Mouse (Mus musculus) frontal cortex, postnatal 25 days (tissue): ENCODE results near the gene Tsga13.

Source experiments
- DNase-seq, 2 experiments: peaks; one replicate each; pipeline ENCODE4 v3.0.0; 2022; ENCODE audit warnings: low spot score in 2 of 2

Tsga13 gene

DNA sequence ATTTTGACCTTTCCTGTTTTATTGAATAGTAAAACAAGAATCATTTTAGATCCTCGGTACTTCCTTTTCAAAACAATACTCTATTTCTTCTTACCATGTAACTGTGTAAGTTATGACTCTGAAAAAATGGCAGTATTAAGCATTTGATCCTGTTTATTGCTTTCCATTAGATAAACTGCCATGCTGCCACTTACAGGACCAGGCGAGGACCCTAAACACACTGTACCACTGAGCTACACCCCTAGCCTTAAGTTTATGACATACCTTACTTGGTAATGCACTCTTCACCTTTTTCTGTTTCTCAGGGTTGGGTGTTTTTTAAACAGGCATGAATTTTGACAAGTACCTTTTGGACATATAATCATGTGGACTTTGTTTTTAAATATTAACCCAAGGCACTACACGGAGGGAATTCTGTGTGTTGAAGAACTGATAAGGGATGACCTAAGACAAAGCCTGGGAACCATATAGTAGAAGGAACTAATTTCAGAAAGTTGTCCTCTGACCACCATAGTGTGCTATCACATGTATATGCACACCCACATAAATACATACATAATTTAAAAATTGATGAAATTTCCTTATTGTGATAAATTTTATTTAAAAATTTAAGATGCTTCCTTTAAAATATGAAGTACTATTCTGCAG lies 50.2 kb downstream of the Tsga13 start:
- DNase-seq = no peak

DNA sequence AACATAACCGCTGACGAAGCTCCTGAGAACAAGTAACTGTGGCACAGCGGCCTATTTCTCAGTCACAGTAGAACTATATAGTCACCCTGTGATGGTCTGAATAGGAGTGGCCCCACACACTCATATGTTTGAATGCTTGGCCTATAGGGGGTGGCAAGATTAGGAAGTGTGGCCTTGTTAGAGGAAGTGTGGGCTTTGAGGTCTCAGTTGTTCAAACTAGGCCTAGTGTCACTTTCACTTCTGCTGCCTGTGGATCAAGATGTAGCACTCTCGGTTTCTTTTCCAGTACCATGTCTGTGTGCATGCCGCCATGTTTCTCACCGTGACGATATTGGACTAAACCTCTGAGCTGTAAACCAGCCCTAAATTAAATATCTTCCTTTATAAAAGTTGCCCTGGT lies 59.4 kb downstream of the Tsga13 start:
- DNase-seq = no peak

DNA sequence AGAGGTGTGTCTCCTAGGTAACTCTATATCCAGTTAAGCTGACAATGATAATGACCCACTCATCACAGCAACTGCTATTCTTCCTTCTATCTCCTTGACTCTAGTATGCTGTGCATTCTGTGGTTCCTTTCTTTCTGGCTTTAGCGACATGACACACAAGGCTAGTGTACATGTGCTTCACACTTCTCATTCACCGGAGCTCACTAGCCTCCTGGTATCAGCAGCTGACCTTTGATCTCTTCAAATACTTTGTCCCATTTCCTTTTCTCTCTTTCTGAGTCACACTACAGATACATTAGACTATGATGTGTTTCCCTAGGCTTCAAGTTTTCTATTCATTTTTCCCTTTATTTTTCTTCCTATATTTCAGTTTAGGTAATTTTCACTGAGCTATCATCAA lies 60.2 kb downstream of the Tsga13 start:
- no peak for DNase-seq

DNA sequence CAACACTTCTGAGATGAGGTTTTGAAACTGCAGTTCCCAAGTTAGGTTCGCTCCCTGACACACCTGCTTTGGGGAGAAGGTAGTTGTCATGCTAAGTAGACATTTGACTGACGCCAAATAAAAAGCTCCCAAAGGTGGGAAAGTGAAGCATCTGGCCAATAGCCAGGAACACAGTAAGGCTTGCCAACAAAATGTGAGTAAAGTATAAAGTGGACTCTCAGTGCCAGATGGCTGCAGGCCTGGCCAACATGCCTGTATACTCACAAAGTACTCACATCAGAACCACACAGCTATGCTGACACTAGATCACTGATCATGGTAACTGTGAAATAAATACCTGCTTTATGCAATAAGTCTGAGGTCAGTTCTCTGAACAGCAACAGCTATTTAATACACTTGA lies 65.6 kb downstream of the Tsga13 start:
- no peak for DNase-seq
